Mouse (Mus musculus) forebrain, embryonic 11.5 days (tissue): ENCODE results near the gene Ank3. TPM values are rescaled to one million over a fixed set of nuclear protein-coding genes. Genes with fewer than 3 reads are reported as not detected.

Source experiments
- ATAC-seq: fragments of 200-750 bp; cut with Nextera tagmentation; replicated peaks from 2 replicates; pipeline ENCODE4 v1.8.0; 2017; ENCODE audit warnings: moderate TSS enrichment; ENCODE audit not compliant: low FRiP score
- DNase-seq: peaks from one replicate; pipeline ENCODE4 v3.0.0-alpha.2; 2017; ENCODE audit warnings: low spot score
- H3K27ac ChIP-seq: fragments of 300-500 bp; sonication (generic); 2 replicates; pipeline ENCODE4 v1.5.1; 2014; ENCODE audit warnings: low read depth, low read length
- H3K27me3 ChIP-seq: fragments of 300-500 bp; sonication (generic); 2 replicates; pipeline ENCODE4 v1.6.1; 2014; ENCODE audit warnings: mild to moderate bottlenecking, low read length, mixed read lengths; ENCODE audit not compliant: control insufficient read depth, insufficient read depth
- H3K36me3 ChIP-seq: fragments of 300-500 bp; sonication (generic); 2 replicates; pipeline ENCODE4 v1.6.1; 2014; ENCODE audit warnings: mild to moderate bottlenecking, low read length, moderate library complexity, mixed read lengths; ENCODE audit not compliant: control insufficient read depth, insufficient read depth
- H3K4me1 ChIP-seq: fragments of 300-500 bp; sonication (generic); replicated peaks from 2 replicates; pipeline ENCODE4 v1.6.1; 2014; ENCODE audit warnings: low read length, mixed read lengths; ENCODE audit not compliant: control insufficient read depth, insufficient read depth
- H3K4me2 ChIP-seq: fragments of 300-500 bp; sonication (generic); 2 replicates; pipeline ENCODE4 v1.6.1; 2014; ENCODE audit warnings: low read depth, mild to moderate bottlenecking, low read length, moderate library complexity, mixed read lengths; ENCODE audit not compliant: severe bottlenecking
- H3K4me3 ChIP-seq: fragments of 300-500 bp; sonication (generic); 2 replicates; pipeline ENCODE4 v1.5.1; 2014; ENCODE audit warnings: low read depth, low read length
- H3K9ac ChIP-seq: fragments of 300-500 bp; sonication (generic); 2 replicates; pipeline ENCODE4 v1.6.1; 2014; ENCODE audit warnings: low read length
- H3K9me3 ChIP-seq: fragments of 300-500 bp; sonication (generic); 2 replicates; pipeline ENCODE4 v1.6.1; 2016; ENCODE audit warnings: low read length, mixed read lengths; ENCODE audit not compliant: control insufficient read depth
- WGBS: fragments of 180-500 bp; shearing (Covaris S2); extraction: QIAGEN DNeasy Blood & Tissue Kit; methylation state at CpG from one replicate; pipeline ENCODE4 v1.1.7; 2014; 5-methylcytosine and 5-hydroxymethylcytosine counted together
- polyA plus RNA-seq: library from polyadenylated mRNA; unstranded; fragments of >200 nt; fragmentation: Nextera tagmentation; extraction: Ambion mirVana; gene quantifications from 2 replicates; pipeline ENCODE4 v1.2.1, GENCODE M21; 2014

Ank3 gene
- polyA plus RNA-seq, 1 experiment from 2014 or later: 44.5 TPM

- Histone ChIP-seq H3K9ac (no peak overlapping the region), H3K36me3 (no peaks in the 10 kb centered on the region), H3K4me1 (peaks cover 7% of the 10 kb centered on the region; the same call in 1 of the 2 replicates), H3K4me2 (no peak overlapping the region), H3K27ac (no peak overlapping the region), H3K4me3 (no peak overlapping the region), H3K27me3 (no peaks in the 10 kb centered on the region), H3K9me3 (no peaks in the 10 kb centered on the region)
- DNase-seq (no peak), ATAC-seq (no peak)
- 54% methylated on average over 6 of the region's 6 CpGs for WGBS
These were observed 322.4 kb downstream of the Ank3 start for GRCm38 (mm10) chr10:69720899-69721490.

GRCm38 (mm10) chr10:69724159-69724558 is 325.6 kb downstream of the Ank3 start:
- H3K36me3 ChIP-seq: no peaks in the 10 kb centered on the region
- H3K9me3 ChIP-seq: no peaks in the 10 kb centered on the region
- no peak overlapping the region for H3K4me2 ChIP-seq
- H3K4me3 ChIP-seq: no peak overlapping the region
- DNase-seq (no peak), ATAC-seq (no peak)
- H3K9ac ChIP-seq: no peak overlapping the region
- 95% methylated on average over 4 of the region's 4 CpGs for WGBS
- no peak overlapping the region for H3K27ac ChIP-seq
- H3K27me3 ChIP-seq: no peaks in the 10 kb centered on the region
- peaks cover 7% of the 10 kb centered on the region; the same call in 1 of the 2 replicates for H3K4me1 ChIP-seq

GRCm38 (mm10) chr10:69725078-69725477 is 326.5 kb downstream of the Ank3 start:
- no peak overlapping the region for H3K4me3 ChIP-seq
- no peaks in the 10 kb centered on the region for H3K27me3 ChIP-seq
- H3K4me1 ChIP-seq: peaks cover 1% of the 10 kb centered on the region; the same call in 1 of the 2 replicates
- WGBS: 85% methylated on average over 14 of the region's 14 CpGs
- H3K4me2 ChIP-seq: no peak overlapping the region
- H3K27ac ChIP-seq: no peak overlapping the region
- H3K9me3 ChIP-seq: no peaks in the 10 kb centered on the region
- H3K36me3 ChIP-seq: no peaks in the 10 kb centered on the region
- DNase-seq: no peak
- H3K9ac ChIP-seq: no peak overlapping the region
- ATAC-seq: no peak

- 93% methylated on average over 2 of the region's 2 CpGs for WGBS
- no peaks in the 10 kb centered on the region for H3K9me3 ChIP-seq
- no peak for ATAC-seq
These were observed 327.7 kb downstream of the Ank3 start for GRCm38 (mm10) chr10:69726265-69726664.

GRCm38 (mm10) chr10:69726806-69727205 is 328.2 kb downstream of the Ank3 start:
- WGBS: 85% methylated on average over 7 of the region's 7 CpGs
- Histone ChIP-seq H3K9ac (no peak overlapping the region), H3K4me1 (no peaks in the 10 kb centered on the region), H3K4me2 (no peak overlapping the region), H3K27ac (no peak overlapping the region), H3K27me3 (no peaks in the 10 kb centered on the region), H3K36me3 (no peaks in the 10 kb centered on the region), H3K4me3 (no peak overlapping the region), H3K9me3 (no peaks in the 10 kb centered on the region)
- DNase-seq: no peak
- no peak for ATAC-seq

More at GRCm38 (mm10) chr10:69726265-69726664, 327.7 kb downstream of the Ank3 start:
- H3K4me1 ChIP-seq: no peaks in the 10 kb centered on the region
- no peak overlapping the region for H3K4me3 ChIP-seq
- H3K9ac ChIP-seq: no peak overlapping the region
- no peak overlapping the region for H3K4me2 ChIP-seq
- no peak for DNase-seq
- H3K36me3 ChIP-seq: no peaks in the 10 kb centered on the region
- no peak overlapping the region for H3K27ac ChIP-seq
- no peaks in the 10 kb centered on the region for H3K27me3 ChIP-seq

- H3K27me3 ChIP-seq: no peaks in the 10 kb centered on the region
- H3K9me3 ChIP-seq: no peaks in the 10 kb centered on the region
- H3K27ac ChIP-seq: no peak overlapping the region
- WGBS: 77% methylated on average over 6 of the region's 6 CpGs
- H3K4me1 ChIP-seq: no peaks in the 10 kb centered on the region
- no peak overlapping the region for H3K4me2 ChIP-seq
- DNase-seq: no peak
- no peak overlapping the region for H3K4me3 ChIP-seq
- no peak for ATAC-seq
- H3K36me3 ChIP-seq: no peaks in the 10 kb centered on the region
- no peak overlapping the region for H3K9ac ChIP-seq
These were observed 330.3 kb downstream of the Ank3 start for GRCm38 (mm10) chr10:69728876-69729275.

GRCm38 (mm10) chr10:69730351-69730871 is 331.8 kb downstream of the Ank3 start:
- Histone ChIP-seq H3K9me3 (no peaks in the 10 kb centered on the region), H3K27ac (no peak overlapping the region), H3K36me3 (no peaks in the 10 kb centered on the region), H3K4me1 (no peaks in the 10 kb centered on the region), H3K4me3 (no peak overlapping the region), H3K27me3 (no peaks in the 10 kb centered on the region), H3K4me2 (no peak overlapping the region), H3K9ac (no peak overlapping the region)
- WGBS: 75% methylated on average over 10 of the region's 10 CpGs
- no peak for DNase-seq
- ATAC-seq: no peak

- no peak overlapping the region for H3K4me3 ChIP-seq
- no peak overlapping the region for H3K9ac ChIP-seq
- DNase-seq (no peak), ATAC-seq (no peak)
- WGBS: 78% methylated on average over 5 of the region's 5 CpGs
- no peaks in the 10 kb centered on the region for H3K36me3 ChIP-seq
- no peaks in the 10 kb centered on the region for H3K4me1 ChIP-seq
- H3K27me3 ChIP-seq: no peaks in the 10 kb centered on the region
- no peak overlapping the region for H3K4me2 ChIP-seq
- no peaks in the 10 kb centered on the region for H3K9me3 ChIP-seq
- no peak overlapping the region for H3K27ac ChIP-seq
These were observed 332.8 kb downstream of the Ank3 start for GRCm38 (mm10) chr10:69731341-69731740.

GRCm38 (mm10) chr10:69731863-69732262 is 333.3 kb downstream of the Ank3 start:
- Histone ChIP-seq H3K9ac (no peak overlapping the region), H3K4me1 (no peaks in the 10 kb centered on the region), H3K4me2 (no peak overlapping the region), H3K36me3 (no peaks in the 10 kb centered on the region), H3K27ac (no peak overlapping the region), H3K27me3 (no peaks in the 10 kb centered on the region), H3K9me3 (no peaks in the 10 kb centered on the region), H3K4me3 (no peak overlapping the region)
- DNase-seq (no peak), ATAC-seq (no peak)
- 76% methylated on average over 1 of the region's 1 CpGs for WGBS
